ENCODE assay signal across 27 mouse cellular contexts in genomic region chr15:90647011-90647577, GRCm38 (mm10). TPM values are rescaled to one million over a fixed set of nuclear protein-coding genes. Genes with fewer than 3 reads are reported as not detected.
DNase-seq lines count a peak whose midpoint lies in the region; ATAC-seq lines count a peak whose summit lies in the region.
"Had no signal": no experiment of that assay in that cellular context is flagged by ENCODE, and none has a peak within 500 bp of the region (broad histone marks: within the 10 kb centered on the region; RNA-seq: fewer than 3 reads in every experiment).

No protein-coding gene starts in this region.

- H3K9ac ChIP-seq in forebrain, embryonic 13.5 days: no peak overlapping the region
- H3K9ac ChIP-seq in embryonic facial prominence, embryonic 14.5 days (ENCODE audit: low read depth, low read length): no peak overlapping the region
- H3K9ac ChIP-seq: forebrain, embryonic 15.5 days; heart, embryonic 15.5 days; intestine, embryonic 15.5 days; stomach, embryonic 15.5 days had no signal

- DNase-seq in forebrain, embryonic 10.5 days (ENCODE audit: extremely low spot score, low spot score): no peak
- peak; percentile 56 for DNase-seq in embryonic facial prominence, embryonic 14.5 days (ENCODE audit: low spot score)
- DNase-seq in gonadal fat pad, adult 2 months (ENCODE audit: low read depth): peak; percentile 27
- DNase-seq in mesoderm, embryonic 11.5 days (ENCODE audit: low read depth, low spot score): peak; percentile 9
- no peak for DNase-seq in T-cell, adult 2 months (ENCODE audit: low spot score)
- DNase-seq in layer of hippocampus, postnatal 14 days (ENCODE audit: low spot score in 2 of 2): no peak
- DNase-seq: B cell, adult 2 months; cerebellum, adult 11-12 months; cerebellum, postnatal 10 days; heart, postnatal 4 days; kidney, adult 9 months; kidney, postnatal 14 days; layer of hippocampus, postnatal 36 days; lung, postnatal 4 days; thymus, adult 18-20 months; thymus, postnatal 36 days had no signal

- H3K4me2 ChIP-seq in forebrain, embryonic 13.5 days: no peak overlapping the region
- H3K4me2 ChIP-seq in embryonic facial prominence, embryonic 14.5 days (ENCODE audit: low read depth, low read length): no peak overlapping the region
- H3K4me2 ChIP-seq: forebrain, embryonic 15.5 days; heart, embryonic 15.5 days; intestine, embryonic 15.5 days; stomach, embryonic 15.5 days had no signal

- H3K36me3 ChIP-seq in forebrain, embryonic 10.5 days (replicated peaks): no peaks in the 10 kb centered on the region
- H3K36me3 ChIP-seq in forebrain, embryonic 13.5 days (ENCODE audit: poor library complexity, severe bottlenecking): no peaks in the 10 kb centered on the region
- H3K36me3 ChIP-seq in embryonic facial prominence, embryonic 14.5 days (ENCODE audit: control insufficient read depth, insufficient read depth, low read length): no peaks in the 10 kb centered on the region
- H3K36me3 ChIP-seq: forebrain, embryonic 15.5 days; G1E; heart, embryonic 15.5 days; stomach, embryonic 15.5 days had no signal

- H3K27me3 ChIP-seq in forebrain, embryonic 10.5 days (ENCODE audit: poor library complexity, severe bottlenecking): no peaks in the 10 kb centered on the region
- no peaks in the 10 kb centered on the region for H3K27me3 ChIP-seq in forebrain, embryonic 13.5 days
- no peaks in the 10 kb centered on the region for H3K27me3 ChIP-seq in embryonic facial prominence, embryonic 14.5 days (replicated peaks; ENCODE audit: control insufficient read depth, insufficient read depth, low read length)
- H3K27me3 ChIP-seq: CH12.LX; forebrain, embryonic 15.5 days; heart, embryonic 15.5 days; intestine, embryonic 15.5 days; stomach, embryonic 15.5 days had no signal

- peak overlapping the region; percentile 53 for H3K27ac ChIP-seq in forebrain, embryonic 10.5 days
- H3K27ac ChIP-seq in forebrain, embryonic 13.5 days: no peak overlapping the region
- peak overlapping the region; percentile 1; the same call in 1 of the 2 replicates for H3K27ac ChIP-seq in embryonic facial prominence, embryonic 14.5 days (replicated peaks; ENCODE audit: low read depth, low read length)
- H3K27ac ChIP-seq: forebrain, embryonic 15.5 days; heart, embryonic 15.5 days; intestine, embryonic 15.5 days; layer of hippocampus, adult 2 months; stomach, embryonic 15.5 days had no signal

- peaks cover 8% of the 10 kb centered on the region; the same call in 1 of the 2 replicates for H3K4me1 ChIP-seq in forebrain, embryonic 10.5 days
- H3K4me1 ChIP-seq in forebrain, embryonic 13.5 days: no peaks in the 10 kb centered on the region
- peaks cover 5% of the 10 kb centered on the region; the same call in 1 of the 2 replicates for H3K4me1 ChIP-seq in embryonic facial prominence, embryonic 14.5 days (ENCODE audit: control insufficient read depth, insufficient read depth, low read length)
- H3K4me1 ChIP-seq: forebrain, embryonic 15.5 days; heart, embryonic 15.5 days; intestine, embryonic 15.5 days; stomach, embryonic 15.5 days had no signal

- WGBS in forebrain, embryonic 10.5 days: 91% methylated on average over 5 of the region's 5 CpGs
- whole genome bisulfite sequencing in forebrain, embryonic 13.5 days: 88% methylated on average over 5 of the region's 5 CpGs
- 61% methylated on average over 5 of the region's 5 CpGs for WGBS in embryonic facial prominence, embryonic 14.5 days

- peaks cover 5% of the 10 kb centered on the region; the same call in 1 of the 2 replicates for H3K9me3 ChIP-seq in forebrain, embryonic 10.5 days
- 0 out of 2 replicates have a peak, but pooled peaks cover 2% of the 10 kb centered on the region for H3K9me3 ChIP-seq in forebrain, embryonic 13.5 days (replicated peaks)
- H3K9me3 ChIP-seq in embryonic facial prominence, embryonic 14.5 days (ENCODE audit: control insufficient read depth, low read length): no peaks in the 10 kb centered on the region
- H3K9me3 ChIP-seq: forebrain, embryonic 15.5 days; heart, embryonic 15.5 days; intestine, embryonic 15.5 days; stomach, embryonic 15.5 days had no signal

- no peak overlapping the region for H3K4me3 ChIP-seq in forebrain, embryonic 10.5 days
- H3K4me3 ChIP-seq in forebrain, embryonic 13.5 days: no peak overlapping the region
- no peak overlapping the region for H3K4me3 ChIP-seq in embryonic facial prominence, embryonic 14.5 days (ENCODE audit: low read depth, low read length)
- H3K4me3 ChIP-seq: forebrain, embryonic 15.5 days; heart, embryonic 15.5 days; intestine, embryonic 15.5 days; layer of hippocampus, adult 2 months; stomach, embryonic 15.5 days had no signal

- ATAC-seq in forebrain, embryonic 13.5 days: no peak
- no peak for ATAC-seq in embryonic facial prominence, embryonic 14.5 days (ENCODE audit: low read depth)
- ATAC-seq: activated CD4-positive, CD25-positive, alpha-beta regulatory T cell, adult 4 months; forebrain, embryonic 15.5 days; hindbrain, embryonic 16.5 days; intestine, embryonic 15.5 days had no signal

RNA-seq across cellular contexts. Expression of gene Cpne8, which starts 32.1 kb away (rescaled TPM):
- polyA plus RNA-seq in forebrain, embryonic 10.5 days (2016; fragmentation: Nextera tagmentation; extraction: Ambion mirVana): 3.2 and 3.3 TPM in 2 replicates
- 3.7 and 7.4 TPM in 2 replicates for polyA plus RNA-seq in forebrain, embryonic 13.5 days (2015; fragmentation: Nextera tagmentation; extraction: Ambion mirVana)
- 19.5 and 19.9 TPM in 2 replicates for polyA plus RNA-seq in embryonic facial prominence, embryonic 14.5 days (2014; fragmentation: Nextera tagmentation; extraction: Ambion mirVana)
- 14.8 and 21.9 TPM in 2 replicates for polyA plus RNA-seq in gonadal fat pad, adult 2 months (2012; rRNA removed)
- total RNA-seq in layer of hippocampus, postnatal 14 days (2021): 10 to 100 TPM; 26.8 to 28.7 TPM
- total RNA-seq: megakaryocyte-erythroid progenitor cell, adult 5-6 weeks had no signal
- polyA plus RNA-seq: G1E had no signal

Comparison
In these comparisons a context has a peak if more than half of its experiments do, and no peak if none do; other contexts are left out.
1. DNase-seq: peak in embryonic facial prominence, embryonic 14.5 days (single experiment), gonadal fat pad, adult 2 months (single experiment) and mesoderm, embryonic 11.5 days (single experiment); none in forebrain, embryonic 10.5 days (single experiment), T-cell, adult 2 months (single experiment) and layer of hippocampus, postnatal 14 days (0 of 2).